Mouse (Mus musculus): ENCODE data around the gene Prss43. TPM values are rescaled to one million over a fixed set of nuclear protein-coding genes. Genes with fewer than 3 reads are reported as not detected.

Gene Prss43
- total RNA-seq, 2 experiments from 2014 or later = 0.33 TPM; not detected in 1

Other genes starting within 250 kb of the Prss43 start
- 1 to 10 TPM; 2.0 to 3.5 TPM for gene Nradd, start 202.2 kb upstream of the Prss43 start, total RNA-seq (2021)
- 10 to 100 TPM; 13.4 to 18.9 TPM for gene Nbeal2, start 172.5 kb upstream of the Prss43 start, total RNA-seq (2021)
- 10 to 100 TPM; 50.9 to 62.8 TPM for gene Ccdc12, start 170.2 kb upstream of the Prss43 start, total RNA-seq (2021)
- gene Myl3, start 84.8 kb upstream of the Prss43 start, total RNA-seq (2021) = not detected
- gene Pth1r, start 79.5 kb upstream of the Prss43 start, total RNA-seq (2021) = 1 to 10 TPM; 3.9 TPM
- not detected for gene Prss42, start 28.5 kb upstream of the Prss43 start, total RNA-seq (2021)
- not detected for gene Prss44, start 12.7 kb upstream of the Prss43 start, total RNA-seq (2021)
- gene Prss45, start 7.9 kb downstream of the Prss43 start, total RNA-seq (2021) = under 1 TPM in 1 of 2 experiments, not detected in 1; 0.35 TPM
- not detected for gene Prss46, start 17.8 kb downstream of the Prss43 start, total RNA-seq (2021)
- gene Prss50, start 31.3 kb downstream of the Prss43 start, total RNA-seq (2021) = 1 to 10 TPM; 1.6 to 2.1 TPM
- 1 to 10 TPM; 7.7 to 8.4 TPM for gene Als2cl, start 53.2 kb downstream of the Prss43 start, total RNA-seq (2021)
- gene Tmie, start 53.4 kb downstream of the Prss43 start, total RNA-seq (2021) = 1 to 10 TPM; 1.7 to 1.9 TPM
- not detected for gene Fam240a, start 90.2 kb downstream of the Prss43 start, total RNA-seq (2021)
- gene Tdgf1, start 119.5 kb downstream of the Prss43 start, total RNA-seq (2021) = 1 to 10 TPM in 1 of 2 experiments, under 1 TPM in 1; 0.18 to 1.1 TPM
- gene Lrrc2, start 124.9 kb downstream of the Prss43 start, total RNA-seq (2021) = 1 to 10 TPM; 1.1 to 3.1 TPM
- under 1 TPM; 0.15 to 0.40 TPM for gene Rtp3, start 163.9 kb downstream of the Prss43 start, total RNA-seq (2021)
- not detected for gene Ltf, start 192.6 kb downstream of the Prss43 start, total RNA-seq (2021)
- gene Ccrl2, start 230.8 kb downstream of the Prss43 start, total RNA-seq (2021) = 1 to 10 TPM in 1 of 2 experiments, under 1 TPM in 1; 0.58 to 1.4 TPM

All from layer of hippocampus, adult 18-20 months (tissue).